Mouse (Mus musculus): ENCODE measurements around the gene Myo1e.

- TF ChIP-seq POLR2A (IDR thresholded peaks at IDR 0.05; ENCODE audit: low read depth, low read length), result peak; percentile 93
- no peak for TF ChIP-seq CTCF (conservative IDR thresholded peaks at IDR 0.05 in 1 of 2, IDR thresholded peaks at IDR 0.05 in 1 of 2; ENCODE audit: low read depth in 2 of 2, low read length in 2 of 2)
- no peak; the same call in 1 of the 2 replicates for TF ChIP-seq E2F4 (IDR thresholded peaks at IDR 0.05; ENCODE audit: insufficient replicate concordance, low read depth, low read length)
- peak; percentile 57; the same call in 1 of the 2 replicates for TF ChIP-seq NELFE (IDR thresholded peaks at IDR 0.05; ENCODE audit: low read depth, low read length)
- peak; percentile 49; the same call in 1 of the 2 replicates for TF ChIP-seq TBP (conservative IDR thresholded peaks at IDR 0.05; ENCODE audit: low read depth, low read length)
- no peak for TF ChIP-seq ETS1 (conservative IDR thresholded peaks at IDR 0.05; ENCODE audit: low read depth, low read length)
- TF ChIP-seq MYC (IDR thresholded peaks at IDR 0.05; ENCODE audit: low read depth, low read length), result no peak
Measured at GRCm38 (mm10) chr9:70421257-70422056, 214.3 kb downstream of the Myo1e start, which contains the start of gene Ccnb2.
